Mouse (Mus musculus): Measurements from ENCODE around the gene Hoxb9. TPM values are rescaled to one million over a fixed set of nuclear protein-coding genes. Genes with fewer than 3 reads are reported as not detected.
A peak's percentile ranks its signal among the peaks of the same experiment; 100 is the strongest.

Gene Hoxb9
- total RNA-seq, 1 experiment from 2014 or later = 0.30 TPM

- ATAC-seq (replicated peaks in 1 of 2; ENCODE audit: insufficient read depth in 1 of 2, low FRiP score in 2 of 2, low TSS enrichment in 1 of 2, low read depth in 1 of 2, poor library complexity in 2 of 2, severe bottlenecking in 2 of 2) = peak; percentile 33 to 46; a peak in 2 of 4 replicates
These were observed 32.2 kb downstream of the Hoxb9 start, which contains the start of gene Hoxb5 for GRCm38 (mm10) chr11:96303151-96304099. Hoxb5 (plus strand) TSS chr11:96303336.

GRCm38 (mm10) chr11:96304381-96305195 is 33.3 kb downstream of the Hoxb9 start:
- no peak for ATAC-seq (replicated peaks in 1 of 2; ENCODE audit: insufficient read depth in 1 of 2, low FRiP score in 2 of 2, low TSS enrichment in 1 of 2, low read depth in 1 of 2, poor library complexity in 2 of 2, severe bottlenecking in 2 of 2)

- no peak for ATAC-seq (replicated peaks in 1 of 2; ENCODE audit: insufficient read depth in 1 of 2, low FRiP score in 2 of 2, low TSS enrichment in 1 of 2, low read depth in 1 of 2, poor library complexity in 2 of 2, severe bottlenecking in 2 of 2)
These were observed 34.4 kb downstream of the Hoxb9 start for GRCm38 (mm10) chr11:96305505-96306182.

- ATAC-seq (replicated peaks in 1 of 2; ENCODE audit: insufficient read depth in 1 of 2, low FRiP score in 2 of 2, low TSS enrichment in 1 of 2, low read depth in 1 of 2, poor library complexity in 2 of 2, severe bottlenecking in 2 of 2) = no peak
These were observed 35.1 kb downstream of the Hoxb9 start for GRCm38 (mm10) chr11:96306183-96306907.

- no peak for ATAC-seq (replicated peaks in 1 of 2; ENCODE audit: insufficient read depth in 1 of 2, low FRiP score in 2 of 2, low TSS enrichment in 1 of 2, low read depth in 1 of 2, poor library complexity in 2 of 2, severe bottlenecking in 2 of 2)
These were observed 35.6 kb downstream of the Hoxb9 start for GRCm38 (mm10) chr11:96306908-96307269.

GRCm38 (mm10) chr11:96308763-96309162 is 37.5 kb downstream of the Hoxb9 start:
- no peak for ATAC-seq (replicated peaks in 1 of 2; ENCODE audit: insufficient read depth in 1 of 2, low FRiP score in 2 of 2, low TSS enrichment in 1 of 2, low read depth in 1 of 2, poor library complexity in 2 of 2, severe bottlenecking in 2 of 2)

- no peak for ATAC-seq (replicated peaks in 1 of 2; ENCODE audit: insufficient read depth in 1 of 2, low FRiP score in 2 of 2, low TSS enrichment in 1 of 2, low read depth in 1 of 2, poor library complexity in 2 of 2, severe bottlenecking in 2 of 2)
These were observed 38.0 kb downstream of the Hoxb9 start for GRCm38 (mm10) chr11:96309288-96309687.

- no peak for ATAC-seq (replicated peaks in 1 of 2; ENCODE audit: insufficient read depth in 1 of 2, low FRiP score in 2 of 2, low TSS enrichment in 1 of 2, low read depth in 1 of 2, poor library complexity in 2 of 2, severe bottlenecking in 2 of 2)
These were observed 39.1 kb downstream of the Hoxb9 start for GRCm38 (mm10) chr11:96310183-96310938.

GRCm38 (mm10) chr11:96311097-96311496 is 39.8 kb downstream of the Hoxb9 start:
- no peak for ATAC-seq (replicated peaks in 1 of 2; ENCODE audit: insufficient read depth in 1 of 2, low FRiP score in 2 of 2, low TSS enrichment in 1 of 2, low read depth in 1 of 2, poor library complexity in 2 of 2, severe bottlenecking in 2 of 2)

- peak; percentile 83 to 87 for ATAC-seq (replicated peaks in 1 of 2; ENCODE audit: insufficient read depth in 1 of 2, low FRiP score in 2 of 2, low TSS enrichment in 1 of 2, low read depth in 1 of 2, poor library complexity in 2 of 2, severe bottlenecking in 2 of 2)
These were observed 40.5 kb downstream of the Hoxb9 start for GRCm38 (mm10) chr11:96311520-96312417.

GRCm38 (mm10) chr11:96313134-96313533 is 41.9 kb downstream of the Hoxb9 start:
- no peak for ATAC-seq (replicated peaks in 1 of 2; ENCODE audit: insufficient read depth in 1 of 2, low FRiP score in 2 of 2, low TSS enrichment in 1 of 2, low read depth in 1 of 2, poor library complexity in 2 of 2, severe bottlenecking in 2 of 2)

- ATAC-seq (replicated peaks in 1 of 2; ENCODE audit: insufficient read depth in 1 of 2, low FRiP score in 2 of 2, low TSS enrichment in 1 of 2, low read depth in 1 of 2, poor library complexity in 2 of 2, severe bottlenecking in 2 of 2) = no peak
These were observed 42.7 kb downstream of the Hoxb9 start for GRCm38 (mm10) chr11:96313806-96314428.

- ATAC-seq (replicated peaks in 1 of 2; ENCODE audit: insufficient read depth in 1 of 2, low FRiP score in 2 of 2, low TSS enrichment in 1 of 2, low read depth in 1 of 2, poor library complexity in 2 of 2, severe bottlenecking in 2 of 2) = peak; percentile 14 to 30; a peak in 1 of 4 replicates
These were observed 43.5 kb downstream of the Hoxb9 start for GRCm38 (mm10) chr11:96314671-96315343.

- no peak for ATAC-seq (replicated peaks in 1 of 2; ENCODE audit: insufficient read depth in 1 of 2, low FRiP score in 2 of 2, low TSS enrichment in 1 of 2, low read depth in 1 of 2, poor library complexity in 2 of 2, severe bottlenecking in 2 of 2)
These were observed 44.1 kb downstream of the Hoxb9 start for GRCm38 (mm10) chr11:96315344-96315681.

Measured in hematopoietic stem cell, adult 5-6 weeks (primary cell).